Mouse (Mus musculus): ENCODE measurements around the gene Lrch1. TPM values are rescaled to one million over a fixed set of nuclear protein-coding genes. Genes with fewer than 3 reads are reported as not detected.

Lrch1 gene
- polyA plus RNA-seq, 1 experiment from 2014 or later = 4.2 TPM

DNA sequence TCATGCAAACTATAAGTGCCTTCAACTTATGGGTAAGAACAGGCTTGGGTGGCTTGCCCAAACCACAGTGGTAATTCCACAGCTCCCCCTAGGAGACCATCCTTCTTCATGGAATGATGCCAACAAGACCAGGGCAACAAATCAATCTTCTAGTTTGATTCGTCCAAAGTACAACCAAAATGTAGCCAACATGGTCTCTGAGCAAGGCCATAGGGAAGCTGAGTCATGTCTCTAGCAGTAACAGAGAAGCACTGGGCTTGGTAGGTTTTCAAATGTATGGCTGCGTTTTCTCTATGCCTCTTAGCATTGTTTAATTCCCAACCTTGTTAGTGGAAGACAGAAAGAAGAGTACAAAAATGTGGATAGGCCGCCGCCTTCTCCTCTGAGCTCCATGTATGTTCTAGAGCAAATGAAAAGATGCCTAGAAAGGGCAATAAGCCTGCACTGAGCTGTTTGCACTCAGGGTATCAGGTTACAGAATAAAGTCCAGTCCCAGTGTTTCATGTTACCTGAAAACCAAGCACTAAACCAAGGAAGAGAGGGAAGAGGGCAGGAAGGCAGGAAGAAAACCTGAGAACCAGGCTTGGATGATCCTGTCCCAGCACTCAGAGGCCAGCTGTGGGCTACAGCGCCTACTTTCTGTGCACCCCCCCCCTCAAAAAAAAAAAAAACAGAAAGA, 82.7 kb downstream of the Lrch1 start:
- Histone ChIP-seq H3K9me3 (ENCODE audit: control insufficient read depth) (no peaks in the 10 kb centered on the region), H3K9ac (ENCODE audit: low read depth, low read length) (no peak overlapping the region), H3K36me3 (ENCODE audit: control insufficient read depth, insufficient read depth) (no peaks in the 10 kb centered on the region), H3K27me3 (replicated peaks; ENCODE audit: control insufficient read depth, insufficient read depth, low read length) (no peaks in the 10 kb centered on the region), H3K4me2 (replicated peaks; ENCODE audit: low read depth) (peak overlapping the region; percentile 21), H3K4me1 (replicated peaks; ENCODE audit: control insufficient read depth, insufficient read depth, low read length) (peaks cover 12% of the 10 kb centered on the region; the same call in 1 of the 2 replicates), H3K4me3 (ENCODE audit: low read depth, low read length) (no peak overlapping the region), H3K27ac (ENCODE audit: low read depth, low read length) (peak overlapping the region; percentile 46; the same call in 1 of the 2 replicates)
- WGBS = 32% methylated on average over 5 of the region's 5 CpGs
- peak; percentile 86 for ATAC-seq
- TF ChIP-seq CTCF (IDR thresholded peaks at IDR 0.05; ENCODE audit: low read depth) = no peak

DNA sequence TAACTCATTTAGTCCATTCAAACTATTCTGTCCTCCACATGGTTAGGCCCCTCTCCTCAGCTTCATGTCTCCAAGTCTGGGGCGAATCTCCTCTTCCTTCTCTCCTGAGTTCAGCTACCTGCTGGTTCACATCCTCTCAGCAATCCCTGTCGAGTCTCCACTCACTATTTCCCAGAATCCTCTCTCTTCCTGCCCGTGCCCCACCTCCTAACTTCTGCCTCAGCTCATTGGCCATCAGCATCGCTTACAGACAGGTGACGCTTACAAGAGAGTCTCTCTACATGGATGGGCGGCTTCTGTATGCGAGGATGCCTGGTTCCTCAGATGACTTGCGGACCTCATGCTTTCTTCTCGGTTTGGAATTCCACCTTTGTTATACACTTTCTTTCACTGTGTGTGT, 86.2 kb downstream of the Lrch1 start:
- Histone ChIP-seq H3K9me3 (ENCODE audit: control insufficient read depth) (no peaks in the 10 kb centered on the region), H3K4me3 (ENCODE audit: low read depth, low read length) (no peak overlapping the region), H3K4me2 (replicated peaks; ENCODE audit: low read depth) (no peak overlapping the region), H3K4me1 (replicated peaks; ENCODE audit: control insufficient read depth, insufficient read depth, low read length) (peaks cover 12% of the 10 kb centered on the region; the same call in 1 of the 2 replicates), H3K27ac (ENCODE audit: low read depth, low read length) (no peak overlapping the region), H3K9ac (ENCODE audit: low read depth, low read length) (no peak overlapping the region), H3K36me3 (ENCODE audit: control insufficient read depth, insufficient read depth) (peaks cover 10% of the 10 kb centered on the region), H3K27me3 (replicated peaks; ENCODE audit: control insufficient read depth, insufficient read depth, low read length) (no peaks in the 10 kb centered on the region)
- ATAC-seq = no peak
- TF ChIP-seq CTCF (IDR thresholded peaks at IDR 0.05; ENCODE audit: low read depth) = no peak
- 91% methylated on average over 9 of the region's 9 CpGs for WGBS

DNA sequence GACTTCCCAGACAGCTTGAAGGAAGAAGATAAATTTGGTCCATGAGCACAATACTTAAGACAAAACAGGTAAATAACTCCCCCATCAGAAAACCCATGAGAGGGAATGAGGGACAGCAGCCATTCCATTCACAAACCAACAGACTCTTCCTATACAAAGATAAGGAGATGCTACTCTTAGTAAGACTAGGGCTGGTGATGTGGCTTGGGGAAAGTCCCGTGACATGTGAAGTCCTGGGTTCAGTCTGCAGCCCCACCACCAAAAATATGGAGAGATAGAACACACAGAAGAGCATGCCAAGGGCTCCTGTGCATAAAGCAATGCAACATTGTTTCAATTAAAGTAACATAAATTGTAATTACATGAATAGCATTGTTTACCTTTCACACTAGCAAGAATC, 88.5 kb downstream of the Lrch1 start:
- no peaks in the 10 kb centered on the region for H3K9me3 ChIP-seq (ENCODE audit: control insufficient read depth)
- H3K9ac ChIP-seq (ENCODE audit: low read depth, low read length) = no peak overlapping the region
- no peak for TF ChIP-seq CTCF (IDR thresholded peaks at IDR 0.05; ENCODE audit: low read depth)
- 91% methylated on average over 1 of the region's 1 CpGs for WGBS
- H3K4me2 ChIP-seq (replicated peaks; ENCODE audit: low read depth) = no peak overlapping the region
- ATAC-seq = no peak
- H3K4me3 ChIP-seq (ENCODE audit: low read depth, low read length) = no peak overlapping the region
- H3K27me3 ChIP-seq (replicated peaks; ENCODE audit: control insufficient read depth, insufficient read depth, low read length) = no peaks in the 10 kb centered on the region
- peaks cover 16% of the 10 kb centered on the region for H3K36me3 ChIP-seq (ENCODE audit: control insufficient read depth, insufficient read depth)
- no peak overlapping the region for H3K27ac ChIP-seq (ENCODE audit: low read depth, low read length)
- no peaks in the 10 kb centered on the region for H3K4me1 ChIP-seq (replicated peaks; ENCODE audit: control insufficient read depth, insufficient read depth, low read length)

DNA sequence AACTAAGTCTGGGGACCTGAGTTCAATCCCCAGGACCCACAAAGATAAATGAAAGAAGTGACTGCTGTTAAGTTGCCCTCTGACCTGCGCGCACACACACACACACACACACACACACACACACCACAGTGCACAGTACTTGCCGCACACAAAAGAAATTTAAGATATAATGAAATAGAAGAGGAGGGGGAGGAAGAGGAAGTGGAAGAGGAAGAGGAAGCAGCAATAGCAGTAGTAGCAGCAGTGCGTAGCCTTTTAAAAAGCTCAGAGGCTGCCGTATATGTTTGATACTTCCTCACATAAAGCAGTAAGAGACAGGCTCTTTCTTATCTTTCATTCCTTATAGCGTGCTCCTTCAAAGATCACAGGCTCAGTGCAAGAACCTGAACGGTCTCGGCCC, 92.2 kb downstream of the Lrch1 start:
- H3K9ac ChIP-seq (ENCODE audit: low read depth, low read length) = no peak overlapping the region
- no peaks in the 10 kb centered on the region for H3K9me3 ChIP-seq (ENCODE audit: control insufficient read depth)
- no peak for ATAC-seq
- peaks cover 16% of the 10 kb centered on the region for H3K36me3 ChIP-seq (ENCODE audit: control insufficient read depth, insufficient read depth)
- TF ChIP-seq CTCF (IDR thresholded peaks at IDR 0.05; ENCODE audit: low read depth) = no peak
- WGBS = 92% methylated on average over 8 of the region's 8 CpGs
- H3K4me3 ChIP-seq (ENCODE audit: low read depth, low read length) = no peak overlapping the region
- H3K27me3 ChIP-seq (replicated peaks; ENCODE audit: control insufficient read depth, insufficient read depth, low read length) = no peaks in the 10 kb centered on the region
- H3K4me1 ChIP-seq (replicated peaks; ENCODE audit: control insufficient read depth, insufficient read depth, low read length) = no peaks in the 10 kb centered on the region
- no peak overlapping the region for H3K27ac ChIP-seq (ENCODE audit: low read depth, low read length)
- H3K4me2 ChIP-seq (replicated peaks; ENCODE audit: low read depth) = no peak overlapping the region

DNA sequence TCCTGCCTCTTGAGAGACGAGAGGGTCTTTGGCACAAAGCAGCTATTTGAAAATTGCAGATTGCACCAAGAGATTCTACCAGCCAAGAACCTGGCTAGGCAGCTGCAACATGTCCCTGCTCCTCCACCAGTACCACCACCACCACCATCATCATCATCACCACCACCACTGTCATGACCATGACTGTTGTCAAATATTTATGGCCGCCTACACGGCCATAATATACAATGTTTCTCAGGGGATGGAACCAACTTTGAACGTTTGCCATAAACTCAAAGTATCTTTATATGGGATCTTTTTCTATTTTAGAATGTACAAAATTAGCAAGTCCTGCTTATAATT, 93.9 kb downstream of the Lrch1 start:
- Histone ChIP-seq H3K4me1 (replicated peaks; ENCODE audit: control insufficient read depth, insufficient read depth, low read length) (no peaks in the 10 kb centered on the region), H3K36me3 (ENCODE audit: control insufficient read depth, insufficient read depth) (peaks cover 16% of the 10 kb centered on the region), H3K4me3 (ENCODE audit: low read depth, low read length) (no peak overlapping the region), H3K27me3 (replicated peaks; ENCODE audit: control insufficient read depth, insufficient read depth, low read length) (no peaks in the 10 kb centered on the region), H3K4me2 (replicated peaks; ENCODE audit: low read depth) (no peak overlapping the region), H3K9me3 (ENCODE audit: control insufficient read depth) (no peaks in the 10 kb centered on the region), H3K27ac (ENCODE audit: low read depth, low read length) (no peak overlapping the region), H3K9ac (ENCODE audit: low read depth, low read length) (no peak overlapping the region)
- WGBS = 65% methylated on average over 4 of the region's 4 CpGs
- no peak for ATAC-seq
- no peak for TF ChIP-seq CTCF (IDR thresholded peaks at IDR 0.05; ENCODE audit: low read depth)

DNA sequence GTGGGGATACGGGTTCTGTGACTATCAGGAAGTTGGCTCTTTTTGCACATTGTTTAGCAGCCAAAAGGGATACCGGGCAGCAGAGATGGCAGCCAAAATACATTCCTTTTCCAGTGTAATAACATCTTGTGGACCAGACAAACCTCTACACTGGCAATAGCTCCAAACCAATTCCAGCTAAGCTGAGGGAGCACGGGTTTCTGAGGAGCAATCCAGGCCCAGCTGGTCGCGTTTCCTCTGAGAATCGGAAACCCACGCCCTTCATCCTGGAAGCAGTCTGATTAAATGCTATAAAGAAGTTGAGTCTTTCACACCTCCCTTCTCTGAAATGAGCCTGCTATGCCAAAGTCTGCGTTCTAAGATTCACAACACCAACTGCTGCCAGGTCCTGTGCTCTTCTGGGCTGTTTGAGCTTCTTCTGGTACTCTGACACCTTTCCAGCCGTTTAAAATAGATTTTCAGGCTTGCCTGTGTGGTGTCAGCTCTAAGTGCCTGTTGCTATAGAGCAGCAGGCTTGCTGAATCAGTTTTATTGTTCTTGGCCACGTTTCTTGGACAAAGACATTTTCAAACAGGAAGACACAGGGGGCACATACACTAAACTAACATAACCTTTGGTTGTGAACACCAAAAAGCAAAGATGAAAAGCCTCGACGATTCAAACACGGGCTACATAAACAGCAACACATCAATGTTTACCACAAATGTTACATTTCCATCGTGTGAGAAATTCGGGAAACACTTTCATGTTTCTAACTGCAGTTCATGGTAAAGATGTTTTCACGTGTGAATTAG, 94.5 kb downstream of the Lrch1 start:
- Histone ChIP-seq H3K4me1 (replicated peaks; ENCODE audit: control insufficient read depth, insufficient read depth, low read length) (no peaks in the 10 kb centered on the region), H3K9ac (ENCODE audit: low read depth, low read length) (no peak overlapping the region), H3K27ac (ENCODE audit: low read depth, low read length) (peak overlapping the region; percentile 21; the same call in 1 of the 2 replicates), H3K36me3 (ENCODE audit: control insufficient read depth, insufficient read depth) (peaks cover 16% of the 10 kb centered on the region), H3K4me3 (ENCODE audit: low read depth, low read length) (no peak overlapping the region), H3K9me3 (ENCODE audit: control insufficient read depth) (no peaks in the 10 kb centered on the region), H3K27me3 (replicated peaks; ENCODE audit: control insufficient read depth, insufficient read depth, low read length) (no peaks in the 10 kb centered on the region), H3K4me2 (replicated peaks; ENCODE audit: low read depth) (no peak overlapping the region)
- 21% methylated on average over 16 of the region's 16 CpGs for WGBS
- no peak for ATAC-seq
- no peak for TF ChIP-seq CTCF (IDR thresholded peaks at IDR 0.05; ENCODE audit: low read depth)

Measured in intestine, postnatal 0 days (tissue).